Mouse (Mus musculus) gastrocnemius, adult 18-20 months (tissue): ENCODE measurements around the gene Vmn2r20. TPM values are rescaled to one million over a fixed set of nuclear protein-coding genes. Genes with fewer than 3 reads are reported as not detected.
"Not testable (repeated sequence)": the region's sequence is repeated elsewhere in the genome, so short reads cannot be mapped to it uniquely, and the experiment has no call there.

Source experiments
- DNase-seq: peaks from one replicate; pipeline ENCODE4 v3.0.0; 2021; ENCODE audit warnings: low spot score
- long read RNA-seq, 2 experiments: library from polyadenylated mRNA; stranded (forward); transcript quantifications; one replicate each; pipeline ENCODE4 v2.0.0; 2021
- total RNA-seq, 2 experiments: library from RNA; stranded (reverse); gene quantifications; 2 replicates each; pipeline ENCODE4 v1.2.3; 2021

Gene Vmn2r20
- total RNA-seq = not detected
- long read RNA-seq, experiment 1 = 0 reads
- long read RNA-seq, experiment 2 = 0 reads

DNA sequence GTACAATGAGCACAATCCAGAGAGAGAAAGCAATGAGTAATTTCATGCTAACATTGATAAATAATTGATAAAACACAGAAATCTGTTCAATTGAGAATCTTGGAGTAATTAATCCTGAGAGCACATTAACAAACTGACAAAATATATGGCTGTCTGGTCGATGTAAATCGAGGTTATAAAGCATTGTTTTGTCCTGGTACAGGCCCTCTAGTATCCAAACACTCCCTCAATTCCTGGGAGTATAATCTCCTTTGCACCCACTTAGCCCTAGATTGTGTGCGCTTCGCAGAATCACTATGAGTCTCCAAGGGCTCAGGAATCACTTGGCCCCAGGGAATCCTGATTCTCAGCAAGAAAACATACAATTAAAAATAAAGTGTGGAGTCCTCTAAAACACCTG lies at the start of gene Vmn2r20:
Gene Vmn2r20, minus strand, starts transcription at position 101 of the 400 bp plus-strand sequence.
- DNase-seq = not testable (repeated sequence)

DNA sequence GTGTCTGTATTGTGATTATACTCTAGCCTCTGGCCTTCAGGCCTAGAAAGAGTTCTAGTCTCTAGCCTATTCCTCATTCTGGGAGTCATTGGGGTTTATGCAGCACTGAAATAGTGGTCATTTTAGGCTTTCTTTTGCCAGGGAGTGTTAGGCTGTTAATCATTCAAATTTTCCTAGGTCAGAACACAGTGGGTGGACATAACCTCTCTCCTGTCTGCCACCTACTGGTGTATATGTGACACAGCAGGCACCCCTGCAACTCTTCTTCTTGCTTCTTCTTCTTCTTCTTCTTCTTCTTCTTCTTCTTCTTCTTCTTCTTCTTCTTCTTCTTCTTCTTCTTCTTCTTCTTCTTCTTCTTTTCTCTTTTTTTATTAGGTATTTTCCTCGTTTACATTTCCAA lies 6.5 kb upstream of the Vmn2r20 start:
- not testable (repeated sequence) for DNase-seq

DNA sequence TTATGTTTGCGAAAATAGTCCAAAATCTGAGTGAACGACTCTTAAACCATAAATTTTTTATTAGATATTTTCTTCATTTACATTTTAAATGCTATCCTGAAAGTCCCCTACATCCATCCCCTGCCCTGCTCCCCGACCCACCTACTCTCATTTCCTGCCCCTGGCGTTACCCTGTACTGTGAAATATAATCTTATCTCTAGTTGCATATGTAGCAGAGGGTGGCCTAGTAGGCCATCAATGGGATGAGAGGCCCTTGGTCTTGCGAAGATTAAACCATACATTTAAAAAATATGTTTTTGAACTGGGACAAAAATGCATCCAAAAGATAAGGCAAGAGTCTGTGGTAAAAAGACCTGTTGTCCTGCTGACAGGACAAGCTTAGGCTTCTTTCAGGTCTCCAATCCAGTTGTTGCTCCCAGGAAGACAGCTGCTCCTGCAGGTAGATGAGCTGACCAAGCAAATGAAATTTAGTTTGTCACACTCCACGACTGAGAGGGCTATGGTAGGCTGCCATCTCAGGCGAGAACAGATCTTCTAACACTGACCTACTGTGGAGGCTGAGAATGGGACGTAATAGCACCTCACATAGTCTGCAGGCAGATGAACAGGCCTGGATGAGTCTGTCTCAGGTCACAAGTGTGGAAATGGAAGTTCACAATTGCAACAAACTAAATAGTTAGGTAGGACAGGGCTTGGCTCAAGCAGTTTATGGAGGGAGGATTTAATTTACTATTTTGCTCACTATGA lies 10.8 kb downstream of the Vmn2r20 start:
- not testable (repeated sequence) for DNase-seq

DNA sequence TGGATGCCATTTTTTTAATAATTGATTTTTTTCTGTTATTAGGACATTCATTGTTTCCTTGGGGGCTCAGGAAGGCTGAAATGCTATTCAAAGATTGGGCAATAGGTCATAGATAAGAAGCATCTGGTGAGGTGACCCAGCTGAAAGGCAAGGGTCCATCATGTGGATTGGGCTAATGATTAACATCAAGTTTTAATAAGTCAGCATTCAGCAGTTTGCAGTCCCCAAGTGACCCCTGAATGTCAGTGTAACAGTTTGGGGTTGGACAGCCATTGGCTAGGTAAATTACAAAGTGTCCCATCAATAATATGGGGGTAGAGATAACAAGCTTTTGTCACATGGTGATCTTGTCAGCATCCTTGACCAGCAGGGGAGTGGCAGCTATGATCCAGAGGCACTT lies 29.1 kb downstream of the Vmn2r20 start:
- DNase-seq = not testable (repeated sequence)

- no peak for DNase-seq
These were observed 71.8 kb downstream of the Vmn2r20 start for GRCm38 (mm10) chr6:123346141-123346540.

DNA sequence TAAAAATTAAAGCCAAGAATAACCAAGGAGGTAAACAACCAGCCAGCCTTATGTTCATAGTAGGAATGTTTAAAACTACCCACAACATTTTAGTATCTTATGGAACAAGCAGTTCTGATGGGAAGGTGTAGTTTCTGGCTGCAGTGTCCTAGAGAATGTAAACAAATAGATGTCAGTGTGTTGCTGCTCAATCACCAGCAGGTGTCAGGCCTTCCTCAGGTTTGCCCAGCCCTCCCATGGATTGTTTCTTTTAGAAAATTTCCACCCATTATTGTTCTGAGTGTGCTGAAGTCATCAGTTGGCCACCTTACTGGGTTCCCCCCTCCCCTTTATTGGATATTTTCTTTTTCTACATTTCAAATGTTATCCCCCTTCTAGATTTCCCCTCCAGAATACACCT lies 77.8 kb downstream of the Vmn2r20 start:
- DNase-seq = no peak

DNA sequence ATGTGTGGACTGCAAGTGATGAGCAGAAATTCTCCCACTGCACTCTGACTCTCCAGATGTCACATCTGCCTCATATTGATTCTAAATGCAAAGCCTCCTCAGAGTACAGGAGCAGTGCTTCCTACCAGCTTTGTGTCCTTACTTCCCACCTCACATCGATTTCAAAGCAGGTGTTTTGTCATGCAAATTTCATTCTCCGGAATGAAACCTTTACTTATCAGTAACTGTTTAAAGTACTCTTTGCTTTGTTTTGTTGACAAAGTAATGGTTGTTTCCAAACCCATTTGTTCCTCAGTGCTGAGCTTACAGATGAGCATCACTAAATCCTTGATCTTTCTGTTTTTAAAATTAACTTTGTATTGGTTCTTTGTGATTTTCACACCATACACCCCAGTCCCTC lies 85.4 kb downstream of the Vmn2r20 start:
- no peak for DNase-seq

Other genes with a start within 250 kb of the Vmn2r20 start
- gene Clec4b2, start 245.2 kb downstream of the Vmn2r20 start, total RNA-seq = not detected
- under 1 TPM in 1 of 2 experiments, not detected in 1; 0.32 TPM for gene Clec4n, start 188.3 kb downstream of the Vmn2r20 start, total RNA-seq
- not detected for gene Clec4d, start 156.0 kb downstream of the Vmn2r20 start, total RNA-seq
- gene Clec4e, start 128.2 kb downstream of the Vmn2r20 start, total RNA-seq = not detected
- gene Vmn2r19, start 109.8 kb downstream of the Vmn2r20 start, total RNA-seq = not detected
- not detected for gene Vmn2r21, start 115.3 kb upstream of the Vmn2r20 start, total RNA-seq
- not detected for gene Vmn2r22, start 232.6 kb upstream of the Vmn2r20 start, total RNA-seq